Mouse (Mus musculus) kidney, adult 2 months (tissue): ENCODE measurements around the gene Wdr61. TPM values are rescaled to one million over a fixed set of nuclear protein-coding genes. Genes with fewer than 3 reads are reported as not detected.

Experiments
- DNase-seq: peaks from one replicate; pipeline ENCODE4 v3.0.0; 2021
- H3K27ac ChIP-seq: fragments of 200-500 bp; 2 replicates; pipeline ENCODE4 v1.5.1; 2012; ENCODE audit warnings: low read depth, low read length, control low read depth, inconsistent platforms; ENCODE audit not compliant: insufficient read depth
- H3K27me3 ChIP-seq: fragments of 200-500 bp; replicated peaks from 2 replicates; pipeline ENCODE4 v1.6.1; 2012; ENCODE audit warnings: mild to moderate bottlenecking, moderate library complexity, low read length, inconsistent platforms; ENCODE audit not compliant: control insufficient read depth, insufficient read depth
- H3K36me3 ChIP-seq: fragments of 200-500 bp; 2 replicates; pipeline ENCODE4 v1.6.1; 2012; ENCODE audit warnings: mild to moderate bottlenecking, moderate library complexity, low read length, inconsistent platforms; ENCODE audit not compliant: control insufficient read depth, insufficient read depth
- H3K4me1 ChIP-seq: fragments of 200-500 bp; 2 replicates; pipeline ENCODE4 v1.6.1; 2011; ENCODE audit warnings: low read length; ENCODE audit not compliant: control insufficient read depth, insufficient read depth
- H3K4me3 ChIP-seq: fragments of 200-500 bp; 2 replicates; pipeline ENCODE4 v1.5.1; 2011; ENCODE audit warnings: mild to moderate bottlenecking, low read depth, low read length, control low read depth; ENCODE audit not compliant: insufficient read depth
- CTCF ChIP-seq: fragments of 200-500 bp; conservative IDR thresholded peaks from 2 replicates; pipeline ENCODE4 v1.5.1; 2011; ENCODE audit warnings: low read depth, mild to moderate bottlenecking, control low read depth, low read length, moderate library complexity, mixed read lengths; ENCODE audit not compliant: insufficient read depth, insufficient read length
- POLR2A ChIP-seq: fragments of 200-500 bp; IDR thresholded peaks from one replicate; pipeline ENCODE4 v1.6.1; 2011; ENCODE audit warnings: low read depth, low read length, control low read depth
- WGBS: fragments of 180-500 bp; shearing (Covaris S2); methylation state at CpG from one replicate; pipeline ENCODE4 v1.1.7; 2018; 5-methylcytosine and 5-hydroxymethylcytosine counted together
- polyA plus RNA-seq: library from polyadenylated mRNA; depleted of rRNA; stranded (reverse); fragments of >200 nt; gene quantifications from 2 replicates; pipeline ENCODE4 v1.2.3, GENCODE M21; 2012; rRNA removed

The Wdr61 gene
- polyA plus RNA-seq, 1 experiment: 51.9 TPM

GRCm38 (mm10) chr9:54668455-54668854 is 65.9 kb downstream of the Wdr61 start:
- H3K36me3 ChIP-seq: no peaks in the 10 kb centered on the region
- WGBS: 74% methylated on average over 4 of the region's 4 CpGs
- H3K4me3 ChIP-seq: no peak overlapping the region
- no peak for TF ChIP-seq POLR2A
- TF ChIP-seq CTCF: no peak
- no peaks in the 10 kb centered on the region for H3K4me1 ChIP-seq
- no peak for DNase-seq
- H3K27ac ChIP-seq: no peak overlapping the region
- no peaks in the 10 kb centered on the region for H3K27me3 ChIP-seq

DNA sequence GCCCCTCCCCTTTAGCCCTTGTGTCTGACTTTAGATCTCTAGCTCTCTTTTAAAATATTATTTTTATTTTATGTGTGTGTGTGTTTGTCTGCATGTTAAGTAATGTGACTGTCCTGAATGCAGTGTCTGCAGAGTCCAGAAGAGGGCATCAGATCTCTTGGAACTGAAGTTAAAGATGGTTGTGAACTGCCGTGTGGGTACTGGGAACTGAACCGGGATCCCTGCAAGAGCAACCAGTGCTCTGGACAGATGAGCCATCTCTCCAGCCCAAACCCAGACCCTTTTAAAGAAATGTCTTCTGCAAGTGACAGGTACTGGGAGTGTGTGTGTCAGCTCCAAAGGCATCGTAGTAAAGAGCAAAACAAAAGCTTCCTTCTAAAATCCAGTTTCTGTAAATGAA is 68.2 kb downstream of the Wdr61 start:
- H3K36me3 ChIP-seq: no peaks in the 10 kb centered on the region
- H3K27ac ChIP-seq: no peak overlapping the region
- H3K4me1 ChIP-seq: no peaks in the 10 kb centered on the region
- H3K4me3 ChIP-seq: no peak overlapping the region
- no peak for DNase-seq
- WGBS: 93% methylated on average over 3 of the region's 3 CpGs
- no peaks in the 10 kb centered on the region for H3K27me3 ChIP-seq
- no peak for TF ChIP-seq POLR2A

Other genes with a start within 250 kb of the Wdr61 start
- gene Dmxl2, start 232.9 kb downstream of the Wdr61 start, polyA plus RNA-seq: 8.9 and 10.4 TPM in 2 replicates
- gene Sh2d7, start 195.5 kb downstream of the Wdr61 start, polyA plus RNA-seq: not detected in 2 replicates
- 7.9 and 10.0 TPM in 2 replicates for gene Cib2, start 174.3 kb downstream of the Wdr61 start, polyA plus RNA-seq
- gene Idh3a, start 148.2 kb downstream of the Wdr61 start, polyA plus RNA-seq: 105 and 122 TPM in 2 replicates
- 1.1 and 1.6 TPM in 2 replicates for gene Acsbg1, start 72.6 kb downstream of the Wdr61 start, polyA plus RNA-seq
- 7.0 and 9.6 TPM in 2 replicates for gene Dnaja4, start 35.6 kb downstream of the Wdr61 start, polyA plus RNA-seq
- gene Crabp1, start 30.2 kb upstream of the Wdr61 start, polyA plus RNA-seq: 0.29 and 1.1 TPM in 2 replicates
- 8.6 and 10.0 TPM in 2 replicates for gene Ireb2, start 129.3 kb upstream of the Wdr61 start, polyA plus RNA-seq
- 31.2 and 39.7 TPM in 2 replicates for gene Hykk, start 182.8 kb upstream of the Wdr61 start, polyA plus RNA-seq
- 89.3 and 121 TPM in 2 replicates for gene Psma4, start 216.3 kb upstream of the Wdr61 start, polyA plus RNA-seq
- gene AY074887, start 216.5 kb upstream of the Wdr61 start, polyA plus RNA-seq: not detected in 2 replicates
- gene Chrna5, start 246.4 kb upstream of the Wdr61 start, polyA plus RNA-seq: not detected in 2 replicates